Mouse (Mus musculus): ENCODE measurements around the gene Olfr552. TPM values are rescaled to one million over a fixed set of nuclear protein-coding genes. Genes with fewer than 3 reads are reported as not detected.

Gene Olfr552
- polyA plus RNA-seq (2014; fragmentation: Nextera tagmentation; extraction: Ambion mirVana) = not detected in 2 replicates

GRCm38 (mm10) chr7:102597378-102598031, at the start of gene Olfr552:
TSS of gene Olfr552 (plus strand) at chr7:102597770.
- no peak within 1 kb of the TSS for H3K4me3 ChIP-seq (ENCODE audit: low read length)
- H3K9ac ChIP-seq (ENCODE audit: low read depth, low read length) = no peak within 1 kb of the TSS
- H3K9me3 ChIP-seq (ENCODE audit: control insufficient read depth, low read length) = no peaks in the 10 kb centered on the region
- no peak within 1 kb of the TSS for H3K4me2 ChIP-seq (replicated peaks; ENCODE audit: low read depth, low read length)
- H3K27me3 ChIP-seq (ENCODE audit: control insufficient read depth, insufficient read depth, low read length) = no peaks in the 10 kb centered on the region
- H3K4me1 ChIP-seq (ENCODE audit: control insufficient read depth, insufficient read depth, low read length) = no peaks in the 10 kb centered on the region
- ATAC-seq (ENCODE audit: low FRiP score, low TSS enrichment) = no peak
- WGBS = 67% methylated on average over 1 of the region's 1 CpGs
- no peak within 1 kb of the TSS for H3K27ac ChIP-seq (ENCODE audit: low read depth, low read length)
- no peaks in the 10 kb centered on the region for H3K36me3 ChIP-seq (ENCODE audit: control insufficient read depth, insufficient read depth, low read length)

GRCm38 (mm10) chr7:102549570-102549969, 48.0 kb upstream of the Olfr552 start, which contains the start of gene Olfr549:
TSS of gene Olfr549 (plus strand) at chr7:102549870.
- H3K9ac ChIP-seq (ENCODE audit: low read depth, low read length) = no peak within 1 kb of the TSS
- 86% methylated on average over 3 of the region's 3 CpGs for WGBS
- no peak within 1 kb of the TSS for H3K4me3 ChIP-seq (ENCODE audit: low read length)
- H3K9me3 ChIP-seq (ENCODE audit: control insufficient read depth, low read length) = no peaks in the 10 kb centered on the region
- H3K36me3 ChIP-seq (ENCODE audit: control insufficient read depth, insufficient read depth, low read length) = no peaks in the 10 kb centered on the region
- ATAC-seq (ENCODE audit: low FRiP score, low TSS enrichment) = no peak
- no peaks in the 10 kb centered on the region for H3K4me1 ChIP-seq (ENCODE audit: control insufficient read depth, insufficient read depth, low read length)
- no peak within 1 kb of the TSS for H3K27ac ChIP-seq (ENCODE audit: low read depth, low read length)
- H3K27me3 ChIP-seq (ENCODE audit: control insufficient read depth, insufficient read depth, low read length) = no peaks in the 10 kb centered on the region
- no peak within 1 kb of the TSS for H3K4me2 ChIP-seq (replicated peaks; ENCODE audit: low read depth, low read length)

GRCm38 (mm10) chr7:102553279-102553678, 44.3 kb upstream of the Olfr552 start:
- Histone ChIP-seq H3K27me3 (ENCODE audit: control insufficient read depth, insufficient read depth, low read length) (no peaks in the 10 kb centered on the region), H3K9ac (ENCODE audit: low read depth, low read length) (no peak overlapping the region), H3K36me3 (ENCODE audit: control insufficient read depth, insufficient read depth, low read length) (no peaks in the 10 kb centered on the region), H3K4me1 (ENCODE audit: control insufficient read depth, insufficient read depth, low read length) (no peaks in the 10 kb centered on the region), H3K4me3 (ENCODE audit: low read length) (no peak overlapping the region), H3K9me3 (ENCODE audit: control insufficient read depth, low read length) (no peaks in the 10 kb centered on the region), H3K27ac (ENCODE audit: low read depth, low read length) (no peak overlapping the region), H3K4me2 (replicated peaks; ENCODE audit: low read depth, low read length) (no peak overlapping the region)
- 81% methylated on average over 3 of the region's 3 CpGs for WGBS
- ATAC-seq (ENCODE audit: low FRiP score, low TSS enrichment) = no peak

- peak within 1 kb of the TSS; percentile 62 for H3K9ac ChIP-seq (ENCODE audit: low read depth, low read length)
- ATAC-seq (ENCODE audit: low FRiP score, low TSS enrichment) = peak; percentile 99
- peak within 1 kb of the TSS; percentile 51 for H3K4me3 ChIP-seq (ENCODE audit: low read length)
- no peaks in the 10 kb centered on the region for H3K4me1 ChIP-seq (ENCODE audit: control insufficient read depth, insufficient read depth, low read length)
- H3K27me3 ChIP-seq (ENCODE audit: control insufficient read depth, insufficient read depth, low read length) = no peaks in the 10 kb centered on the region
- no peaks in the 10 kb centered on the region for H3K36me3 ChIP-seq (ENCODE audit: control insufficient read depth, insufficient read depth, low read length)
- H3K9me3 ChIP-seq (ENCODE audit: control insufficient read depth, low read length) = no peaks in the 10 kb centered on the region
- no peak within 1 kb of the TSS for H3K27ac ChIP-seq (ENCODE audit: low read depth, low read length)
- 14% methylated on average over 10 of the region's 10 CpGs for WGBS
- H3K4me2 ChIP-seq (replicated peaks; ENCODE audit: low read depth, low read length) = peak within 1 kb of the TSS; percentile 59
Measured at GRCm38 (mm10) chr7:102564999-102565997, 32.3 kb upstream of the Olfr552 start, which contains the start of gene Trim21. TSS of gene Trim21 (minus strand) at chr7:102565486.

GRCm38 (mm10) chr7:102566219-102566618, 31.4 kb upstream of the Olfr552 start:
- H3K27me3 ChIP-seq (ENCODE audit: control insufficient read depth, insufficient read depth, low read length) = no peaks in the 10 kb centered on the region
- no peak overlapping the region for H3K4me3 ChIP-seq (ENCODE audit: low read length)
- 82% methylated on average over 4 of the region's 4 CpGs for WGBS
- no peak overlapping the region for H3K4me2 ChIP-seq (replicated peaks; ENCODE audit: low read depth, low read length)
- no peaks in the 10 kb centered on the region for H3K4me1 ChIP-seq (ENCODE audit: control insufficient read depth, insufficient read depth, low read length)
- H3K9ac ChIP-seq (ENCODE audit: low read depth, low read length) = no peak overlapping the region
- no peak overlapping the region for H3K27ac ChIP-seq (ENCODE audit: low read depth, low read length)
- H3K36me3 ChIP-seq (ENCODE audit: control insufficient read depth, insufficient read depth, low read length) = no peaks in the 10 kb centered on the region
- H3K9me3 ChIP-seq (ENCODE audit: control insufficient read depth, low read length) = no peaks in the 10 kb centered on the region
- ATAC-seq (ENCODE audit: low FRiP score, low TSS enrichment) = no peak

- 93% methylated on average over 8 of the region's 8 CpGs for WGBS
- H3K4me3 ChIP-seq (ENCODE audit: low read length) = no peak within 1 kb of the TSS
- H3K9ac ChIP-seq (ENCODE audit: low read depth, low read length) = no peak within 1 kb of the TSS
- no peaks in the 10 kb centered on the region for H3K36me3 ChIP-seq (ENCODE audit: control insufficient read depth, insufficient read depth, low read length)
- H3K4me1 ChIP-seq (ENCODE audit: control insufficient read depth, insufficient read depth, low read length) = no peaks in the 10 kb centered on the region
- H3K9me3 ChIP-seq (ENCODE audit: control insufficient read depth, low read length) = no peaks in the 10 kb centered on the region
- no peaks in the 10 kb centered on the region for H3K27me3 ChIP-seq (ENCODE audit: control insufficient read depth, insufficient read depth, low read length)
- ATAC-seq (ENCODE audit: low FRiP score, low TSS enrichment) = no peak
- H3K27ac ChIP-seq (ENCODE audit: low read depth, low read length) = no peak within 1 kb of the TSS
- H3K4me2 ChIP-seq (replicated peaks; ENCODE audit: low read depth, low read length) = no peak within 1 kb of the TSS
Measured at GRCm38 (mm10) chr7:102571142-102571541, 26.4 kb upstream of the Olfr552 start, which contains the start of gene Olfr550. TSS of gene Olfr550 (plus strand) at chr7:102571442.

GRCm38 (mm10) chr7:102573174-102573830, 24.3 kb upstream of the Olfr552 start:
- H3K4me3 ChIP-seq (ENCODE audit: low read length) = no peak overlapping the region
- ATAC-seq (ENCODE audit: low FRiP score, low TSS enrichment) = no peak
- H3K4me2 ChIP-seq (replicated peaks; ENCODE audit: low read depth, low read length) = no peak overlapping the region
- WGBS = 86% methylated on average over 3 of the region's 3 CpGs
- no peaks in the 10 kb centered on the region for H3K4me1 ChIP-seq (ENCODE audit: control insufficient read depth, insufficient read depth, low read length)
- H3K9me3 ChIP-seq (ENCODE audit: control insufficient read depth, low read length) = no peaks in the 10 kb centered on the region
- no peaks in the 10 kb centered on the region for H3K36me3 ChIP-seq (ENCODE audit: control insufficient read depth, insufficient read depth, low read length)
- H3K27me3 ChIP-seq (ENCODE audit: control insufficient read depth, insufficient read depth, low read length) = no peaks in the 10 kb centered on the region
- no peak overlapping the region for H3K27ac ChIP-seq (ENCODE audit: low read depth, low read length)
- H3K9ac ChIP-seq (ENCODE audit: low read depth, low read length) = no peak overlapping the region

GRCm38 (mm10) chr7:102575998-102576397, 21.6 kb upstream of the Olfr552 start:
- no peak overlapping the region for H3K27ac ChIP-seq (ENCODE audit: low read depth, low read length)
- H3K9ac ChIP-seq (ENCODE audit: low read depth, low read length) = no peak overlapping the region
- WGBS = 78% methylated on average over 6 of the region's 6 CpGs

More at GRCm38 (mm10) chr7:102575998-102576397, 21.6 kb upstream of the Olfr552 start:
- no peaks in the 10 kb centered on the region for H3K27me3 ChIP-seq (ENCODE audit: control insufficient read depth, insufficient read depth, low read length)
- H3K4me1 ChIP-seq (ENCODE audit: control insufficient read depth, insufficient read depth, low read length) = no peaks in the 10 kb centered on the region
- H3K36me3 ChIP-seq (ENCODE audit: control insufficient read depth, insufficient read depth, low read length) = no peaks in the 10 kb centered on the region
- H3K4me3 ChIP-seq (ENCODE audit: low read length) = no peak overlapping the region
- no peaks in the 10 kb centered on the region for H3K9me3 ChIP-seq (ENCODE audit: control insufficient read depth, low read length)
- no peak for ATAC-seq (ENCODE audit: low FRiP score, low TSS enrichment)
- H3K4me2 ChIP-seq (replicated peaks; ENCODE audit: low read depth, low read length) = no peak overlapping the region
